Mouse (Mus musculus): Measurements from ENCODE around the gene Arvcf. TPM values are rescaled to one million over a fixed set of nuclear protein-coding genes. Genes with fewer than 3 reads are reported as not detected.

Arvcf gene
- 25.8 and 29.7 TPM in 2 replicates for polyA plus RNA-seq (2016; fragmentation: Nextera tagmentation; extraction: Ambion mirVana)

DNA sequence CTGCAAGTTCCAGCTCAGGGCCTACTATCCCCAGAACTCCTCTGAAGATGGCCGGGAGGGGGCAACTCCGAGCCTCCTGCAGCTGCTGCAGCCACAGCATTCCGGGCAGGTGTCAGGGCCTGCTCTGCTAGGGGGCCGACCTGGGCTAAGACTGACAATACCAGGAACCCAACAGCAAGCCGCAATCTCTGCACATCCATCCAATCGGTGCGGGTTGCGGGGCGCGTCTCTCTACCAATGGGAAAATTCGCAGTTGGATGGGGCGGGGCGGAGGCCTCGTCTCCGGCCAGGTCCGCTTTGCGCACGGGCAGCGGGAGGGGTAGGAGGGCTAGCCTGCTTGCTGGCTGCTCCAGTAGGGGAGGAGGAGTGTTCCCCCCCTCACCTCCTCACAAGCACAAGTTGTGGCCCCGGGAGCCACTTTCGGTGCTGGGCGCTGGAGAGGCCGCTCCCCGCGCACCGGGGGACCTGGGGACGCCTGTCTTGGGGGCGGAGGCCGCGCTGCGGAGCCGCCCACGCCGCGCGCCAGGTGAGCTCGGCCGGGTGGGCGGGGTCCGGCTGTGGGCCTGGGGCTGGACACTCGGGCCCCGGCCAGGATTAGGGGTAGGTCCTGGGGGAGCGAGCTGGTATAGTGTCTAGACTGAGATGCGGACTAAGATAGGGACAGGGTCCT, at the start of gene Arvcf, which contains the start of gene Tango2:
Gene Arvcf, plus strand, starts transcription at position 252 of the 670 bp plus-strand sequence.
Gene Tango2, minus strand, starts transcription at position 173 of the 670 bp plus-strand sequence.
- under 1% methylated on average over 44 of the region's 44 CpGs for WGBS
- Histone ChIP-seq H3K9me3 (no peaks in the 10 kb centered on the region), H3K27ac (peak within 1 kb of the TSS; percentile 85), H3K4me1 (peaks cover 37% of the 10 kb centered on the region), H3K4me3 (peak within 1 kb of the TSS; percentile 88), H3K36me3 (no peaks in the 10 kb centered on the region), H3K27me3 (ENCODE audit: insufficient read depth, poor library complexity, severe bottlenecking) (peaks cover 48% of the 10 kb centered on the region)
- peak; percentile 96 for DNase-seq (ENCODE audit: low spot score)

DNA sequence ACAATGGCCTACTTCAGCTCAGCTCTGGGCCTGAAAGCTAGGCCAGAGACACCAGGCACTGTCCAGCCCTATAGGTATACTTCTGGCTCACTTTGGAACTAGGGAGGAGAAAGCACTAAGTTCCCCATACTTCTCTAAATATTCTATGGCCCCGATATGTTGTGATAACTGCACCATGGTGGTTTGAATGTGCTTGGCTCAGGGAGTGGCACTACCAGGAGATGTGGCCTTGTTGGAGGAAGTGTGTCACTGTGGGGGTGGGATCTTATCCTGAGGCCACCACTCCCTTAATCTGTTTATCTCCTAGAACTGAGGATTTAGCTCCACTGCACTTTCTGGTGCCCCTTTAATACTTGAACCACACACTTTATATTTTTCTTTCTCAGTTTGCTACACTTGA, 39.8 kb upstream of the Arvcf start:
- WGBS, result 75% methylated on average over 1 of the region's 1 CpGs
- H3K9me3 ChIP-seq, result no peaks in the 10 kb centered on the region
- no peak overlapping the region for H3K27ac ChIP-seq
- H3K4me1 ChIP-seq, result no peaks in the 10 kb centered on the region
- peaks cover 32% of the 10 kb centered on the region for H3K36me3 ChIP-seq
- H3K27me3 ChIP-seq (ENCODE audit: insufficient read depth, poor library complexity, severe bottlenecking), result no peaks in the 10 kb centered on the region
- H3K4me3 ChIP-seq, result no peak overlapping the region
- DNase-seq (ENCODE audit: low spot score), result no peak

DNA sequence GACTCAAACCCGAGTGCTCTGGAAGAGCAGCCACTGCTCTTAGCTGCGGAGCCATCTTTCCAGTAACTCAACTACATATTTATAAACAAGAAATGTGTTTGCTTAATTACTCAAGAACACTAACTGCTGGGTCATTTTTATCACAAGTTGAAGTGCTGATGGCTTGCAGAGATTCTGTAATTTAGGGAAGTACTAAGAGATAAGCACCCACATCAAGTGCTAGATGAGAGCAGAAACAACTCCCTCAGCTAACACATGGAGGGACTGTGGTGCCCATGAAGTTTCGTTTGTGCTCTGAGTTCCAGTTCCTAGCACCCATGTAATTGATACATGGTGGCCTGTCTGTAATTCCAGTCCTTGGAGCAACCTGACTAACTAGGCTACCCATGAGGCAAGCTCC, 29.0 kb upstream of the Arvcf start:
- DNase-seq (ENCODE audit: low spot score), result no peak
- H3K27ac ChIP-seq, result no peak overlapping the region
- peaks cover 13% of the 10 kb centered on the region; the same call in 1 of the 2 replicates for H3K36me3 ChIP-seq
- H3K27me3 ChIP-seq (ENCODE audit: insufficient read depth, poor library complexity, severe bottlenecking), result no peaks in the 10 kb centered on the region
- 76% methylated on average over 3 of the region's 3 CpGs for WGBS
- no peaks in the 10 kb centered on the region for H3K9me3 ChIP-seq
- H3K4me3 ChIP-seq, result no peak overlapping the region
- H3K4me1 ChIP-seq, result no peaks in the 10 kb centered on the region

DNA sequence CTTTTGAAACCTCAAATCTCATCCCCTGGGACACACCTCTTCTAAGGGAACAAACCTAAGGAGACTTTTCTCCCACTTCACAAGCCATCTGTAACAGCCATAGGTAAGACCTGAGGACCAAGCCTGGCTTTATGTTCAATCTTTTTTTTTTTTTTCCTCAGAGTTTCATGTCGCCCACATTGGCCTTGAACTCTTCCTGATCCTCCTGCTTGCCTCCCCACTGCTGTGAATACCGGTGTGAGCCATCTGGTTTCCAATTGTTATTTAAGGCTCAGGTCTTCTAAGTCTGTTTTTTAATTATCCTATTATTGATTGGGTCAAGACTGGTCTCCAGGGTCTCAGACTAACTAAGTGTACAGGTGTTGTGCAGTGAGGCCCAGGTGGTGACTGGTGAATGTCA, 26.5 kb upstream of the Arvcf start:
- DNase-seq (ENCODE audit: low spot score), result no peak
- H3K36me3 ChIP-seq, result peaks cover 17% of the 10 kb centered on the region; the same call in 1 of the 2 replicates
- no peaks in the 10 kb centered on the region for H3K4me1 ChIP-seq
- 79% methylated on average over 2 of the region's 2 CpGs for WGBS
- no peaks in the 10 kb centered on the region for H3K27me3 ChIP-seq (ENCODE audit: insufficient read depth, poor library complexity, severe bottlenecking)
- no peak overlapping the region for H3K4me3 ChIP-seq
- H3K27ac ChIP-seq, result no peak overlapping the region
- H3K9me3 ChIP-seq, result no peaks in the 10 kb centered on the region

DNA sequence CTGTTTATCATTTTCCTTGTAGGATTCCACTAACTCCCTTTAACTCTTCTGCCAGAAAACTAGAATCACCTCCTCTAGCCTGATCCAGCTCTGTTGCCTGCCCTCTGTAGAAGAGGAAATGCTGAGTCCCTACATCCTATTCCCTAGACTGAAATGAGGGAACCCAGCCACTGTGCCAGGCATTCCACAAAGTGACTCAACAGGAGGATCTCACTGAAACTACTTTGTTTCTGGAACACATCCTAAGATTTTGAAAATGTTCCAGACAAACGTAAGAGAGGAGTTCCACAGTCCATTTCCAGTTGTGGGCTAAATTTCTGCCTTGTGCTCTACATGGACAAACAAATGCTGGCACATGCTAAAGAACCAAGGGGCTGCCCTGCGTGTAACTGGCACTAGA, 24.5 kb upstream of the Arvcf start:
- 75% methylated on average over 2 of the region's 2 CpGs for WGBS
- peaks cover 17% of the 10 kb centered on the region; the same call in 1 of the 2 replicates for H3K36me3 ChIP-seq
- no peak overlapping the region for H3K4me3 ChIP-seq
- H3K4me1 ChIP-seq, result no peaks in the 10 kb centered on the region
- no peak overlapping the region for H3K27ac ChIP-seq
- no peaks in the 10 kb centered on the region for H3K9me3 ChIP-seq
- no peaks in the 10 kb centered on the region for H3K27me3 ChIP-seq (ENCODE audit: insufficient read depth, poor library complexity, severe bottlenecking)
- DNase-seq (ENCODE audit: low spot score), result no peak

DNA sequence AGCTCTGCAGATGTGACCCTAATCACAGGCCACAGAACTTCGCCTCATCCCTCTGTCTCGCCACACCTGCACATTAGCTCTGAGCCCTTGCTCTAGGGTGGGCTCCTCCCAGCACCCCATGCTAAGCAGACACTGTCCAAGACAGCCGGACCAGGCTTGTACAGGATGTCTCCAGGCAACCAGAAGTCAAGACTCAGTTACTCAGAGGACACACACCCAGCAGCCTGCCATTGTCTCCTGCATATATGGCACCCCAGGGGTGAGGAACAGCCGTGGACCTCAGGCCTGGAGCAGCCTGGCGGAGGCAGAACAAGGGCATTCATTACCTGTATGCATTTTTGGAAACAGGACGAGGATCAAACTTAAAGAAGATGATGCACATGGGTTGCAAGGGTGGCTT, 24.0 kb upstream of the Arvcf start:
- Histone ChIP-seq H3K4me3 (no peak overlapping the region), H3K36me3 (peaks cover 17% of the 10 kb centered on the region; the same call in 1 of the 2 replicates), H3K4me1 (no peaks in the 10 kb centered on the region), H3K27ac (no peak overlapping the region), H3K27me3 (ENCODE audit: insufficient read depth, poor library complexity, severe bottlenecking) (no peaks in the 10 kb centered on the region), H3K9me3 (no peaks in the 10 kb centered on the region)
- no peak for DNase-seq (ENCODE audit: low spot score)
- WGBS, result 86% methylated on average over 6 of the region's 6 CpGs

DNA sequence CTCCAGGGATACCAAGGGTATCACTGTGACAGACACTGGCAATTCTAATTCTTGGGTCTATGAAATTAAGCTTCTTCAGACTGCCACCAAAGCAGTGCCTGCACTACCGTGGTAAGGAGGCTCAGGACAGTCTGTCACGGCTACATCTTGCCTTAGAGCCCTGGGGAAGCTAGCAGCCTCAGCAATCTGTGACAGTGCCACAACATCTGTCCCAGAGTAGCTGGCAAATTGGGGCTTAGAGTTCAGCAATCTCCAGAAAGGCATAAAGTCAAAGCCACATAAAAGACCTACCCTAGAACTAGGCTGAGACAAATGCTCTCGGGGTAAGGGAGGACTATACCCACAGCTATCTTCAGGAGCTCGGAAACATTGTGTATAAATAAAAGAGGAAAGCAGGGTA, 22.2 kb upstream of the Arvcf start:
- 77% methylated on average over 4 of the region's 4 CpGs for WGBS
- peaks cover 16% of the 10 kb centered on the region; the same call in 1 of the 2 replicates for H3K36me3 ChIP-seq
- no peaks in the 10 kb centered on the region for H3K9me3 ChIP-seq

DNA sequence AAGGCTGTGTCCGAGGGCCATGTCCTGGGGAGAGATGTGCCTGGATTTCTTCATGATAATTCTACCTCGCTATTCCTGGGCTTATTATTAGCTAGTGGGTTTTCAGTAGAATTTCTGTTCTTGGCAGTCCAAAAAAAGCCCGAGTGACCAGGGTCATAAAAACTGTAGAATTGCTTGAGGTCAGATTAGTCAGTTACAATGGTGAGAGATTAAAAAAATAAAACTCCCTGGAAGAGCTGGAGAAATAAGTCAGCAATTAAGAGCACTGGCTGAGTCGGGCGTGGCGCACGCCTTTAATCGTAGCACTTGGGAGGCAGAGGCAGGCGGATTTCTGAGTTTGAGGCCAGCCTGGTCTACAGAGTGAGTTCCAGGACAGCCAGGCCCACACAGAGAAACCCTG, 20.0 kb upstream of the Arvcf start:
- Histone ChIP-seq H3K36me3 (peaks cover 14% of the 10 kb centered on the region; the same call in 1 of the 2 replicates), H3K4me3 (no peak overlapping the region), H3K4me1 (no peaks in the 10 kb centered on the region), H3K27me3 (ENCODE audit: insufficient read depth, poor library complexity, severe bottlenecking) (no peaks in the 10 kb centered on the region), H3K9me3 (no peaks in the 10 kb centered on the region), H3K27ac (no peak overlapping the region)
- WGBS, result 91% methylated on average over 9 of the region's 9 CpGs
- DNase-seq (ENCODE audit: low spot score), result no peak

More for the DNA sequence above, 22.2 kb upstream of the Arvcf start:
- no peaks in the 10 kb centered on the region for H3K27me3 ChIP-seq (ENCODE audit: insufficient read depth, poor library complexity, severe bottlenecking)
- H3K4me3 ChIP-seq, result no peak overlapping the region
- DNase-seq (ENCODE audit: low spot score), result no peak
- H3K27ac ChIP-seq, result no peak overlapping the region
- no peaks in the 10 kb centered on the region for H3K4me1 ChIP-seq

DNA sequence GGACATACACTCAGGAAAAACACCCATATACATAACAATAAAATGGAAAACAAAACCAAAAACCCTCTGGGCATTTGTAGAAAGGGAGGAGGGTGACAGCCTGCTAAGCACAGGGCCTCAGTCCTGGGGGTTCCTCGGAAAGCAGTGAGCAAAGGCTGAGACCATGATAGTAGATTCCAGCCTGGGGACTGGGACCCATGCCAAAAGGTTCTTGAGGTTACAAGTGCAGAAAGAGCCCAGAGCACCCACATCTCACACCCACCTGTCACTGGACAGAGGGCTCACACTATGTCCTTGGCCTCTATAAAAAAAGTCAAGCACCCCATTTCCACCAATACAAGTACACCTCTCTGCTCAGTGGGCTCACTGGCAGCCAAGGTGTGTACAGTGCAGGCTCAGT, 19.5 kb upstream of the Arvcf start:
- no peak overlapping the region for H3K27ac ChIP-seq
- H3K9me3 ChIP-seq, result no peaks in the 10 kb centered on the region
- no peak overlapping the region for H3K4me3 ChIP-seq
- DNase-seq (ENCODE audit: low spot score), result no peak
- 69% methylated on average over 1 of the region's 1 CpGs for WGBS
- no peaks in the 10 kb centered on the region for H3K4me1 ChIP-seq
- peaks cover 14% of the 10 kb centered on the region; the same call in 1 of the 2 replicates for H3K36me3 ChIP-seq
- no peaks in the 10 kb centered on the region for H3K27me3 ChIP-seq (ENCODE audit: insufficient read depth, poor library complexity, severe bottlenecking)

DNA sequence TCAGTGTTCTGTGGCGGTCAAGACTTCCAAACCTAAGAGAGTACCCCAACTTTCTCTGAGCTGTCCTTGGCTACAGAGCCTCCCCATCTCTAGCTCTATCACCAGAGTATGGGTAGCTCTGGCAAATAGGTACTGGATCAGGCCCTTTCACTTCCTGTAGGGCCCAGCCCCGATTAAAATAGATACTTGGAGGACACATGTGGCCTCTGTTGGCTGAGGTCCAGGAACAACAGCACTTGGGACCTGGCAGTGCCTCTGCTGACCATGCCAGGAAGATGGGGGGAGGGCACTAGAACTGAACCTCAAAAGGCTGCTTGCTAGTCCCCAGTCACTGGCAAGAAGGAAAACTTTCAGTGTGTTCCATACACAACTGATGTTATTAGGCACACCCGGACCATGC, 14.0 kb upstream of the Arvcf start:
- no peak for DNase-seq (ENCODE audit: low spot score)
- WGBS, result 80% methylated on average over 3 of the region's 3 CpGs
- H3K4me1 ChIP-seq, result peaks cover 9% of the 10 kb centered on the region; the same call in 1 of the 2 replicates
- no peaks in the 10 kb centered on the region for H3K27me3 ChIP-seq (ENCODE audit: insufficient read depth, poor library complexity, severe bottlenecking)
- no peak overlapping the region for H3K4me3 ChIP-seq
- peaks cover 14% of the 10 kb centered on the region for H3K36me3 ChIP-seq
- H3K9me3 ChIP-seq, result no peaks in the 10 kb centered on the region
- no peak overlapping the region for H3K27ac ChIP-seq

DNA sequence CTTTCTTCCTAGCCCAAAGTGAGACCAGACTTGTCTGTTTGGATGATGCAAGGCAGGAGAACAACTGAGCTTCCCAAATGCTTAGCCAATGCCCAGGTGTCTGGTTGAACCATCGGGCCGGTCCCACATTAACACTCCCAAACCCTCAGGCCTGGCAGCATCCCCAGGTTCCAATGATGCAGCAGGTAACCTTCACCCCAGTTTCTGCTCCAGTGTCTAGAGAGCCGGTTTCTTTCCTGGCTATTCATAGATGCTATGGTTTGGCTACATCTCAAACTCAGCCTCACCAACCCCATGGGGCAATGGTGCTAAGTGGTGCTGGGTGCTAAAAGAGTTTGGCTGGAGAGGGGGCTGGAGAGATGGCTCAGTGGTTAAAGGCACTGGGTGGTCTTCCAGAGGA, 12.0 kb upstream of the Arvcf start:
- Histone ChIP-seq H3K36me3 (peaks cover 14% of the 10 kb centered on the region), H3K4me1 (peaks cover 9% of the 10 kb centered on the region; the same call in 1 of the 2 replicates), H3K27me3 (ENCODE audit: insufficient read depth, poor library complexity, severe bottlenecking) (no peaks in the 10 kb centered on the region), H3K4me3 (no peak overlapping the region), H3K9me3 (no peaks in the 10 kb centered on the region), H3K27ac (no peak overlapping the region)
- WGBS, result 87% methylated on average over 3 of the region's 3 CpGs
- no peak for DNase-seq (ENCODE audit: low spot score)

DNA sequence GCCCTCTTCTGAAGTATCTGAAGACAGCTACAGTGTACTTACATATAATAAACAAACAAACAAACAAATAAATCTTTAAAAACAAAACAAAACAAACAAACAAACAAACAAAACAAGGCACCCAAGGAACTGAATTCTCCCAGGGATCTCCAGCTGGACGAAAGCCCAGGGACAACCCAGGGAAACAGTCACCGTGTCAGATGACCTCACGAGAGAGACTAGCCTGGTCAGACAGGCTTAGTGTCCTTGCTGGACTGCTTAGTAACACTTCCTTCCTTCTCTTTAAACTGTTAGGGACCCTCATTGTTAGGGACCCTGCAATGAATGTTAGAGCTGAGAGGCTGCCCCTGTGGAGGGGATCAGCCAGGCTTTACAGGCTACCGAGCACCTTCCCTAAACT, 10.7 kb upstream of the Arvcf start:
- Histone ChIP-seq H3K4me1 (peaks cover 12% of the 10 kb centered on the region; the same call in 1 of the 2 replicates), H3K36me3 (peaks cover 8% of the 10 kb centered on the region), H3K9me3 (no peaks in the 10 kb centered on the region), H3K27ac (no peak overlapping the region), H3K4me3 (no peak overlapping the region), H3K27me3 (ENCODE audit: insufficient read depth, poor library complexity, severe bottlenecking) (no peaks in the 10 kb centered on the region)
- 73% methylated on average over 4 of the region's 4 CpGs for WGBS
- DNase-seq (ENCODE audit: low spot score), result no peak

DNA sequence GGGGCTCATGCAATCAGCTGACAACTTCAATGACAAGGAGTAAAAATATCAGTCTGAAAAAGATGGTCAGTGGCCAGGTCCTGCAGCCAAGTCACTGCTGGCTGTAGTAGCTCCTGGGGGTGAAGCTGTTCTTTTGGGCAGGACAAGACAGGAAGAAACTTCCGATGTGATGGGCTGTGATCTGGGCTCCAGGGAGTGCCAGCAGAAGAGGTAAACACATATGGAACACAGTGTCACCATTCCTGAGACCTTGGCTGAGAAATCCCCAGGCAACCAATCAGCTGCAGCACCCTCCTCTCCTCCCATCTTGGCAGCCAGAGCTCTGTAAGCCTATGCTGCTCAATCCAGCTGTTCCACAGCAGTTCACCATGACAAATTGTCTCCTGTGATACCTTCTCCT, 8.1 kb upstream of the Arvcf start:
- no peaks in the 10 kb centered on the region for H3K9me3 ChIP-seq
- no peak overlapping the region for H3K4me3 ChIP-seq
- H3K36me3 ChIP-seq, result peaks cover 5% of the 10 kb centered on the region
- DNase-seq (ENCODE audit: low spot score), result no peak
- H3K27me3 ChIP-seq (ENCODE audit: insufficient read depth, poor library complexity, severe bottlenecking), result no peaks in the 10 kb centered on the region
- peaks cover 26% of the 10 kb centered on the region for H3K4me1 ChIP-seq
- H3K27ac ChIP-seq, result no peak overlapping the region
- WGBS, result 47% methylated on average over 1 of the region's 1 CpGs

Data from heart, embryonic 10.5 days (tissue).